Comparison of ENCODE assay signal across 8 mouse cellular contexts in genomic region chr19:8517721-8518120, GRCm38 (mm10).
A peak's percentile ranks its signal among the peaks of the same experiment; 100 is the strongest.
DNase-seq lines count a peak whose midpoint lies in the region; ATAC-seq and TF ChIP-seq lines count a peak whose summit lies in the region.
"Not testable (repeated sequence)": the region's sequence is repeated elsewhere in the genome, so short reads cannot be mapped to it uniquely, and the experiment has no call there.

No protein-coding gene starts in this region.

- DNase-seq in B cell, adult 2 months, result peak; percentile 17 to 38
- DNase-seq in T-cell, adult 2 months (ENCODE audit: low spot score), result peak; percentile 5
- DNase-seq in gastrocnemius, adult 2 months, result not testable (repeated sequence)
- peak; percentile 61 for DNase-seq in naive thymus-derived CD4-positive, alpha-beta T cell, adult 2 months (ENCODE audit: low read depth)
- DNase-seq in thymus, postnatal 0 days (ENCODE audit: low spot score), result peak; percentile 59

- not testable (repeated sequence) for ATAC-seq in heart, embryonic 14.5 days (ENCODE audit: insufficient number of reproducible peaks, insufficient read depth, low FRiP score, low read depth); liver, embryonic 12.5 days; lung, embryonic 15.5 days (ENCODE audit: borderline replicate concordance, extremely low read depth, low FRiP score, low TSS enrichment)

- peak overlapping the region; percentile 71; the same call in 1 of the 2 replicates for H3K27ac ChIP-seq in gastrocnemius, adult 2 months
- not testable (repeated sequence) for H3K27ac ChIP-seq in heart, embryonic 14.5 days (replicated peaks in 1 of 2; ENCODE audit: control insufficient read depth in 1 of 2, insufficient read depth in 1 of 2, low read depth in 2 of 2, low read length in 2 of 2); liver, embryonic 12.5 days; lung, embryonic 15.5 days

- not testable (repeated sequence) for H3K9ac ChIP-seq in heart, embryonic 14.5 days (ENCODE audit: low read length); lung, embryonic 15.5 days
- H3K9ac ChIP-seq in liver, embryonic 12.5 days, result peak overlapping the region; percentile 59

- H3K9me3 ChIP-seq in heart, embryonic 14.5 days (ENCODE audit: control insufficient read depth, low read length); liver, embryonic 12.5 days (replicated peaks); lung, embryonic 15.5 days: not testable (repeated sequence)

- WGBS in heart, embryonic 14.5 days, result 74% methylated on average over 6 of the region's 6 CpGs
- 57% methylated on average over 6 of the region's 6 CpGs for WGBS in liver, embryonic 12.5 days (ENCODE audit: insufficient replicate concordance)
- 68% methylated on average over 6 of the region's 6 CpGs for WGBS in lung, embryonic 15.5 days

- peak overlapping the region; percentile 59 for H3K4me2 ChIP-seq in heart, embryonic 14.5 days (ENCODE audit: low read length)
- H3K4me2 ChIP-seq in liver, embryonic 12.5 days, result peak overlapping the region; percentile 68
- peak overlapping the region; percentile 43; the same call in 1 of the 2 replicates for H3K4me2 ChIP-seq in lung, embryonic 15.5 days

- not testable (repeated sequence) for H3K36me3 ChIP-seq in heart, embryonic 14.5 days (ENCODE audit: control insufficient read depth, insufficient read depth, low read length); liver, embryonic 12.5 days; lung, embryonic 15.5 days

- intact Hi-C loops in gastrocnemius, adult 2 months (cut with DNase I), result not testable (repeated sequence)

- TF ChIP-seq CTCF in gastrocnemius, adult 2 months (IDR thresholded peaks at IDR 0.05), result not testable (repeated sequence)

- H3K4me1 ChIP-seq in heart, embryonic 14.5 days (ENCODE audit: control insufficient read depth in 2 of 2, insufficient read depth in 2 of 2, low read length in 2 of 2); liver, embryonic 12.5 days; lung, embryonic 15.5 days: not testable (repeated sequence)

- H3K27me3 ChIP-seq in heart, embryonic 14.5 days (ENCODE audit: control insufficient read depth, insufficient read depth, low read length); liver, embryonic 12.5 days (replicated peaks); lung, embryonic 15.5 days: not testable (repeated sequence)

- peak overlapping the region; percentile 60 for H3K4me3 ChIP-seq in gastrocnemius, adult 2 months
- H3K4me3 ChIP-seq in heart, embryonic 14.5 days (ENCODE audit: control insufficient read depth in 1 of 2, insufficient read depth in 1 of 2, low read depth in 1 of 2, low read length in 2 of 2), result peak overlapping the region in 1 of 2 experiments; percentile 41; a peak in 1 of 4 replicates
- peak overlapping the region; percentile 66 for H3K4me3 ChIP-seq in liver, embryonic 12.5 days
- peak overlapping the region; percentile 31; the same call in 1 of the 2 replicates for H3K4me3 ChIP-seq in lung, embryonic 15.5 days
